Mouse (Mus musculus) ES-Bruce4 (cell line): ENCODE results near the gene Cyb561a3.

ENCODE experiments used
- CTCF ChIP-seq: IDR thresholded peaks from one replicate; pipeline ENCODE4 v1.8.1; 2011; ENCODE audit warnings: low read depth, low read length
- POLR2A ChIP-seq: IDR thresholded peaks from one replicate; pipeline ENCODE4 v1.8.1; 2011; ENCODE audit warnings: low read length; ENCODE audit not compliant: insufficient read depth

GRCm38 (mm10) chr19:10539454-10539853, 37.5 kb upstream of the Cyb561a3 start:
- no peak for TF ChIP-seq CTCF
- no peak for TF ChIP-seq POLR2A
